Mouse (Mus musculus): ENCODE results near the gene Dlx5. TPM values are rescaled to one million over a fixed set of nuclear protein-coding genes. Genes with fewer than 3 reads are reported as not detected.

The Dlx5 gene
- total and polyA plus RNA-seq, 3 experiments, result not detected

DNA sequence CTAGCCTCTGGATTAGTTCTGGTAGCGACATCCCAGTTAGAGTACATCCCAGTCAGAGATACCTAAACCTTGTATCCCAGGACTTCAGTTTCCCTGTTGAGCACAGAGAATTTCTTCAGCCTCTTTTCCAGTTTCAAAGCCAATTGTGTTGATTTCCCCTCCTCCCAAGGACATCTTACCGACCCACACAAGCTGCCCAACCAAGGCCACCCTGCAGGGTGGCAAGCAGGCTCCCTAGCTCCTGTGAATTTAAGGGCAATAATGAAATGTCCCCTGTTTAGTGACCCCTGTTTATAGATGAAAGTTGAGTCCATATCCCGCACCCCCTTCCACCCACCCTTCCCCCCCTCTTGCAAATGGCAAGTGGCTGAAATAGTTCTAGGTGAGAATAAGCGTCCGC is 9.0 kb downstream of the Dlx5 start:
- DNase-seq (ENCODE audit: low read depth, low spot score), result no peak
- Histone ChIP-seq H3K9ac (ENCODE audit: control insufficient read depth, low read depth, low read length, poor library complexity, severe bottlenecking) (no peak overlapping the region), H3K4me1 (ENCODE audit: control insufficient read depth in 1 of 2, insufficient read depth in 2 of 2, low read length in 2 of 2) (no peaks in the 10 kb centered on the region), H3K4me3 (ENCODE audit: control insufficient read depth in 1 of 2, insufficient read depth in 1 of 2, low read depth in 2 of 2, low read length in 2 of 2) (no peak overlapping the region), H3K9me3 (replicated peaks; ENCODE audit: insufficient read depth, low read length) (no peaks in the 10 kb centered on the region), H3K27me3 (ENCODE audit: control insufficient read depth in 1 of 2, insufficient read depth in 2 of 2, low read length in 2 of 2) (no peaks in the 10 kb centered on the region), H3K79me2 (ENCODE audit: control insufficient read depth, insufficient read depth, low read length, poor library complexity) (no peaks in the 10 kb centered on the region), H3K36me3 (ENCODE audit: control insufficient read depth in 1 of 2, insufficient read depth in 2 of 2, low read length in 2 of 2) (no peaks in the 10 kb centered on the region), H3K27ac (ENCODE audit: control insufficient read depth, low read depth, low read length) (no peak overlapping the region)
- TF ChIP-seq MAFK (IDR thresholded peaks at IDR 0.05; ENCODE audit: borderline replicate concordance, low read depth, low read length) (no peak), ZMIZ1 (IDR thresholded peaks at IDR 0.05; ENCODE audit: low read depth, low read length) (no peak), POLR2A (IDR thresholded peaks at IDR 0.05; ENCODE audit: control insufficient read depth in 1 of 2, insufficient read depth in 1 of 2, low read depth in 1 of 2, low read length in 2 of 2, poor library complexity in 1 of 2) (no peak), ETS1 (IDR thresholded peaks at IDR 0.05; ENCODE audit: low read depth, low read length) (no peak), HCFC1 (IDR thresholded peaks at IDR 0.05; ENCODE audit: low read depth, low read length) (no peak), USF1 (IDR thresholded peaks at IDR 0.05; ENCODE audit: low read depth, low read length) (no peak), JUND (IDR thresholded peaks at IDR 0.05; ENCODE audit: low read depth, low read length) (no peak), USF2 (IDR thresholded peaks at IDR 0.05; ENCODE audit: borderline replicate concordance in 1 of 2, insufficient read depth in 1 of 2, low read depth in 1 of 2, low read length in 2 of 2) (no peak), MYB (IDR thresholded peaks at IDR 0.05; ENCODE audit: low read depth, low read length) (no peak), CTCF (IDR thresholded peaks at IDR 0.05 in 2 of 3, conservative IDR thresholded peaks at IDR 0.05 in 1 of 3; ENCODE audit: control insufficient read depth in 1 of 3, insufficient read depth in 1 of 3, low read depth in 2 of 3, low read length in 3 of 3, poor library complexity in 1 of 3, severe bottlenecking in 1 of 3) (no peak), MAX (IDR thresholded peaks at IDR 0.05; ENCODE audit: low read length) (no peak), MAZ (IDR thresholded peaks at IDR 0.05; ENCODE audit: low read depth, low read length) (no peak), TBP (IDR thresholded peaks at IDR 0.05; ENCODE audit: low read depth, low read length) (no peak), TAL1 (IDR thresholded peaks at IDR 0.05; ENCODE audit: low read length) (no peak), EP300 (IDR thresholded peaks at IDR 0.05; ENCODE audit: low read depth in 1 of 2, low read length in 2 of 2) (no peak), KAT2A (conservative IDR thresholded peaks at IDR 0.05; ENCODE audit: low read depth, low read length) (no peak)

GRCm38 (mm10) chr6:6871692-6872091 is 10.2 kb downstream of the Dlx5 start:
- no peak overlapping the region for H3K9ac ChIP-seq (ENCODE audit: control insufficient read depth, low read depth, low read length, poor library complexity, severe bottlenecking)
- no peaks in the 10 kb centered on the region for H3K36me3 ChIP-seq (ENCODE audit: control insufficient read depth in 1 of 2, insufficient read depth in 2 of 2, low read length in 2 of 2)
- DNase-seq (ENCODE audit: low read depth, low spot score), result no peak
- TF ChIP-seq MXI1 (IDR thresholded peaks at IDR 0.05; ENCODE audit: low read depth, low read length), result no peak
- no peak for TF ChIP-seq NRF1 (IDR thresholded peaks at IDR 0.05; ENCODE audit: insufficient read depth, low read depth, low read length, poor library complexity, severe bottlenecking)
- no peak for TF ChIP-seq ZMIZ1 (IDR thresholded peaks at IDR 0.05; ENCODE audit: low read depth, low read length)
- TF ChIP-seq ZC3H11A (IDR thresholded peaks at IDR 0.05; ENCODE audit: low read depth, low read length), result no peak
- no peak for TF ChIP-seq SIN3A (IDR thresholded peaks at IDR 0.05; ENCODE audit: low read length)
- no peak for TF ChIP-seq CHD2 (IDR thresholded peaks at IDR 0.05; ENCODE audit: low read length)
- no peak for TF ChIP-seq RAD21 (IDR thresholded peaks at IDR 0.05; ENCODE audit: low read depth, low read length)
- TF ChIP-seq BHLHE40 (IDR thresholded peaks at IDR 0.05; ENCODE audit: borderline replicate concordance, low read depth, low read length), result no peak
- TF ChIP-seq GATA1 (IDR thresholded peaks at IDR 0.05; ENCODE audit: low read depth, low read length), result no peak
- no peak for TF ChIP-seq ZKSCAN1 (IDR thresholded peaks at IDR 0.05; ENCODE audit: low read depth, low read length)
- TF ChIP-seq MEF2A (IDR thresholded peaks at IDR 0.05; ENCODE audit: extremely low read depth, insufficient replicate concordance, low read depth, low read length, poor library complexity, severe bottlenecking), result no peak
- TF ChIP-seq EP300 (IDR thresholded peaks at IDR 0.05; ENCODE audit: low read depth in 1 of 2, low read length in 2 of 2), result no peak
- TF ChIP-seq GABPA (IDR thresholded peaks at IDR 0.05; ENCODE audit: low read depth, low read length), result no peak
- TF ChIP-seq MAFK (IDR thresholded peaks at IDR 0.05; ENCODE audit: borderline replicate concordance, low read depth, low read length), result no peak
- TF ChIP-seq POLR2AphosphoS2 (IDR thresholded peaks at IDR 0.05; ENCODE audit: low read length), result no peak
- no peak for TF ChIP-seq MYC (IDR thresholded peaks at IDR 0.05; ENCODE audit: low read depth, low read length)
- TF ChIP-seq NELFE (IDR thresholded peaks at IDR 0.05; ENCODE audit: low read depth, low read length), result no peak
- TF ChIP-seq CTCF (IDR thresholded peaks at IDR 0.05 in 2 of 3, conservative IDR thresholded peaks at IDR 0.05 in 1 of 3; ENCODE audit: control insufficient read depth in 1 of 3, insufficient read depth in 1 of 3, low read depth in 2 of 3, low read length in 3 of 3, poor library complexity in 1 of 3, severe bottlenecking in 1 of 3), result no peak
- TF ChIP-seq ELF1 (IDR thresholded peaks at IDR 0.05; ENCODE audit: low read depth, low read length), result no peak
- no peak for TF ChIP-seq POLR2A (IDR thresholded peaks at IDR 0.05; ENCODE audit: control insufficient read depth in 1 of 2, insufficient read depth in 1 of 2, low read depth in 1 of 2, low read length in 2 of 2, poor library complexity in 1 of 2)
- H3K4me1 ChIP-seq (ENCODE audit: control insufficient read depth in 1 of 2, insufficient read depth in 2 of 2, low read length in 2 of 2), result no peaks in the 10 kb centered on the region
- no peak overlapping the region for H3K4me3 ChIP-seq (ENCODE audit: control insufficient read depth in 1 of 2, insufficient read depth in 1 of 2, low read depth in 2 of 2, low read length in 2 of 2)
- H3K27me3 ChIP-seq (ENCODE audit: control insufficient read depth in 1 of 2, insufficient read depth in 2 of 2, low read length in 2 of 2), result no peaks in the 10 kb centered on the region
- no peaks in the 10 kb centered on the region for H3K79me2 ChIP-seq (ENCODE audit: control insufficient read depth, insufficient read depth, low read length, poor library complexity)
- no peak overlapping the region for H3K27ac ChIP-seq (ENCODE audit: control insufficient read depth, low read depth, low read length)
- H3K9me3 ChIP-seq (replicated peaks; ENCODE audit: insufficient read depth, low read length), result no peaks in the 10 kb centered on the region

Measured in MEL (cell line).